Mouse (Mus musculus): ENCODE measurements around the gene Parp1.
"Not testable (repeated sequence)": the region's sequence is repeated elsewhere in the genome, so short reads cannot be mapped to it uniquely, and the experiment has no call there.

Parp1 gene

GRCm38 (mm10) chr1:180559454-180559853 lies 9.3 kb upstream of the Parp1 start:
- DNase-seq (ENCODE audit: low read depth, low spot score), result no peak

DNA sequence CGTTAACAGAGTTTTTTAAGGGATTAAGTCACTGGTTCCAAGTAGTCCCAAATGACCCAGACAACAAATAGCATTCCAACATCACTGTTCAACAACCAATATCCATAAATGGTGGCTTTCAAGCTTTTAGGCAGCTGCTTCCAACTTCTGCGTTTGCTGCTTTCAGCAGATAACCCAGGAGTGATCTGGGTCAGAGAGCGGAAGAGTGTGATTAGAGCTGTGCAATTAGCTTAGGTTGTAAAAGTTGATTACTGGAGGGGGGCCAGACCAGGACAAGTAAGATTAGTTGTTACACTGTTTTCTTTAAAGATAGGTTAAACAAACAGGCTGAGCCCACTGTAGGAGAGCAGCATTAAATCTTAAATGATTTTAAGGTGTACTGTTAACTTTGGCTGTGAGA lies 7.5 kb upstream of the Parp1 start:
- no peak for DNase-seq (ENCODE audit: low read depth, low spot score)

GRCm38 (mm10) chr1:180564885-180565284 lies 3.8 kb upstream of the Parp1 start:
- DNase-seq (ENCODE audit: low read depth, low spot score), result no peak

DNA sequence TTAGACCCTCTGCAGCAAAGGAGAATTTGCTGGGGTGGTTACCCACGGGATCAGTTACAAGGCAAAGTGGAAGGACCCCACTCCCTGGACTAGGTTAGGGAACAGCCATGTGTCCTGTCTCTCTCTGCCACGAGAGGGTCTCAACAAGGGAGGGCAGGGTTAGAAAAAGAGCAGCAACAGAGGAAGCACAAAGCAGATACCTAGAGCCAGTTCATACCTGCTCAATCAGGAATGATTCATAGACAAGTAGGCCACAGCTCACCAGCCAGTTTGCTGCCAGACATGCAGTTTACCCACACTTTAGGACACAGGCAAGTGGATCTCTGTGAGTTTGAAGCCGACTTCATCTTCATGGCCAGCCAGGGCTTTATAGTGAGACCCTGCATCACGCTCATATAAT lies 963 bp upstream of the Parp1 start:
- peak; percentile 69 for DNase-seq (ENCODE audit: low read depth, low spot score)

GRCm38 (mm10) chr1:180568248-180568647 lies 476 bp upstream of the Parp1 start:
- DNase-seq (ENCODE audit: low read depth, low spot score), result peak; percentile 44

DNA sequence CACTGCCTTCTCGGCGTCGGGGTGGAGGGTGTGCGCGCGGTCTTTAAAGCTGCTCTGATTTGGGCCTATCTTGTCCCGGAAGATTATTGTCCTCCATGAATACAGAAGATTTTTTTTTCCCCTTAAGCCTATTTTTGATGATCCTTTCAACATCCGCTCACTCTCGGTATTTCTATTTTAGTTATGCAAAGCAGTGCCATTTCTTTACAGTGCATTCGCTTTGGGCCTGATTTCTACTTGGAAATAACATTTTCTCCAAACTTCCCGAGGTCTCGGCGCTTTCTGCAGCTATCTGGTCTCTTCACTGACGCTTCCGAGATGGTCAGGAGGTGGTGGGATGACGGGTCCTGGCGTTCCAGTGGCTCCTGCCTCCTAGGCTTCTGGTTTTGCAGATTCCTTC lies 729 bp downstream of the Parp1 start:
- DNase-seq (ENCODE audit: low read depth, low spot score), result no peak

DNA sequence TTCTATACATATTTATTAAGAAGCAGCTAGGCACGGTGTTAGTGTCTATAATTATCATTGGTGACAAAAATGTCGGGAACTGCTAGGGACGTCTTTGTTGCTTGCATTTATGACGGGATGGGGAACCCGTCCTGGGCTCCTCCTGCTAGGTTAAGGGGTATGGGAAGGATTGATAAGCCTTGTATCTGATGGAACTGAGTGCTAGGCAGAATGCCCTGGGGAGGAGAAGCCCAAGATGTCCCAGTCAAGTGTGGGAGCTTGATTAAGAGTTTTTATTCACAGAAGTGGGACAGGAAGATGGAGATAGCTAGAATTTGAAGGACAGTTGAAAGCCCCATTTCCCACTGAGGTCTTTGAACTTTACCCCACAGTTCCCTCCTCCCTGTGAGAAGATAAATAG lies 1.5 kb downstream of the Parp1 start:
- no peak for DNase-seq (ENCODE audit: low read depth, low spot score)

- peak; percentile 92 for DNase-seq (ENCODE audit: low read depth, low spot score)
These were observed 2.4 kb downstream of the Parp1 start for GRCm38 (mm10) chr1:180571018-180571589.

- peak; percentile 40 for DNase-seq (ENCODE audit: low read depth, low spot score)
These were observed 3.0 kb downstream of the Parp1 start for GRCm38 (mm10) chr1:180571721-180572120.

DNA sequence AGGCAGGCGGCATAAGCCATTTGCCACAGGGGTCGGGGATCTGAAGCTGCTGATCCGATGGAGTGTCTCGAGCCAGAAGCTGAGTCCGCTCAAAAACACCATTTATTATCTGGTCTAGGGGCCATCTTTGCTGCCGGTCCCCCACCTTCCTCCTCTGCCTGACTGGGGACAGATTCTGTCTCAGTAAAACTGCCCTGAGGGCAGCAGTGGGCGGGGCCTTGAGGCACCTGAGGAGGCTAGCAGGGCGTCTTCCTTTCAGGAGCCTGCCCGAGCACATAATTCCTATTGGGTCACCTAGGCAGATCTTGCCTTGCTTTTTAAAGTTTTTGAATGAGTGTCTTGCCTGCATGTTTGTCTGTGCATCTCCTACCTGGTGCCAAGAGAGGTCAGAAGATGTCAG lies 3.4 kb downstream of the Parp1 start:
- peak; percentile 84 for DNase-seq (ENCODE audit: low read depth, low spot score)

- no peak for DNase-seq (ENCODE audit: low read depth, low spot score)
These were observed 7.8 kb downstream of the Parp1 start for GRCm38 (mm10) chr1:180576524-180576923.

GRCm38 (mm10) chr1:180577837-180578236 lies 9.1 kb downstream of the Parp1 start:
- no peak for DNase-seq (ENCODE audit: low read depth, low spot score)

DNA sequence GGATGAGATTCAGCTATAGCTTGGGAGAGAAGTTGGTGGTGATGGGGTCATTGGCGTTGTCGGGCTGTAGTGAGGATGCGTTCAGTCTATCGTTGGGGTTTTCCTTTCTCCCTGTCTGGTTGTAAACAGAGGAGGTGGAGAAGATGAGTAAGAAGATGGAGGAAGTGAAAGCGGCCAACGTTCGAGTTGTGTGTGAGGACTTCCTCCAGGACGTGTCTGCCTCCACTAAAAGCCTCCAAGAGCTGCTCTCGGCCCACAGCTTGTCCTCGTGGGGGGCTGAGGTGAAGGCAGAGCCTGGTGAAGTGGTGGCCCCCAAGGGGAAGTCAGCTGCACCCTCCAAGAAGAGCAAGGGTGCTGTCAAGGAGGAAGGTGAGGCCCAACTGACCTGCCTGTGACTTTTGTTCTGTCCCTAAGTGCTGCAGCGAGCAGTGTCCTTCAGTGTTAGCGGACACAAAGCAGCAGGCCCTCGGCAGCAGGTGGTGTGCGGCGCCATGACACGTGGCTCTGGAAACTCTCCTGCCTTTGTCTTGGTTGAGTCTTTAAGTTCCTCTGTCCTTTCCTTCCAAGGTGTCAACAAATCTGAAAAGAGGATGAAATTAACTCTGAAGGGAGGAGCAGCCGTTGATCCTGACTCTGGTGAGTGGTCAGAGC lies 19.2 kb downstream of the Parp1 start:
- DNase-seq (ENCODE audit: low read depth, low spot score), result no peak

DNA sequence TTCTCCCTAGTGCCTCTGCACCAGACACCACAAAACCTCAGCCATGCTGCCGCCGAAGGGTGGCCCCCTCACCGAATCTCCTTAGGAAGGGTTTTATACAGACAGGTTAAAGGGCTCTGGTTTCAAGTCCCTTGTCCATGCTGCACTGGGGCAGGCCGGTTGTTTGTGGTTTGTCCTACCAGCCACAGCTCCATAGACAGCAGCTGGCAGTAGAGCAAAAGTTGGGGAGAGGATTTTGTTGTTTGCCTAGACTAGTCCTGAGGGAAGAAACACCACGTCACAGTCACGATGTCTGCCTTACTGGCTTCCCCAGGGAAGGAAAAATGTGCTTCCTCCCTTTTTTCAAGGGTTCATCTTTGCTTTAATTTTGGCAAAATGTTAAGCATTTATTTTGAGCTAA lies 31.9 kb downstream of the Parp1 start:
- no peak for DNase-seq (ENCODE audit: low read depth, low spot score)

DNA sequence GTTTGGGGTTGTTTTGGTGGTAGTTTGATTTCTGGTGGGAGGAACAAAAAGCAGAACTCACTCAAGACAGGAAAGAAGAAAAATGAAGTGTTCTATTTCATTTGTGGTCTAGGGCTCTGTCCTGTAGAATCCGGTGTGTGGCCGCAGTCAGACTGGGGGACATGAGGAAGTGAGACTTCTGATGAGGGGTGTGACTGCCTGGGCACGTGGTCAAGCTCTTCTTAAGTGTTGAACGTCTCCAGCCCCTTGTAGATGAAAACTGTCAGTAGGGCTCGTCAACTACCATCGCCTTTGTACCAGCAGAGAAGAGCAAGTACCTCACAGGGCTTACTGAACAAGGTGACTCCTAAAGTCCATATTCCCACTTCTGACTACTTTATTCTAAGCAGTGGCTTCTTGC lies 33.1 kb downstream of the Parp1 start:
- no peak for DNase-seq (ENCODE audit: low read depth, low spot score)

GRCm38 (mm10) chr1:180604579-180604978 lies 35.9 kb downstream of the Parp1 start:
- DNase-seq (ENCODE audit: low read depth, low spot score), result no peak

DNA sequence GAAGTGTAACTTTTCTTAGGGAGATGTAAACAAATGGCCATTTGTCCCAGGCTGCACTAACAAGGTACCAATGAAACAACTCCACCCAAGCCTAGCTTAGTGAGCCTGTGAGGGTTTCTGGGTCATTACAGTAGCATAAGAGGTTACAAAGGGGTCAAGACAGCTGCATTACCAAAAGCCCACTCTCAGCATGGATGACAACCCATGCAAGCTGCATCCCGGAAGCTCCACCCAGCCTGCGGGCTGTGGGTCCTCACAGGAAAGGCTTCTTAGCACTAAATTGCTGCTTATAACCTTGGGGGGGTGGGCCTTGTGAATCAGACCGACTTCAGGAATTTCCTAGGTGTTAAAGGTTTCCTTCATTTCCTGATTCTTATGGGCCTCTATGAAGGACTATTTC lies 37.4 kb downstream of the Parp1 start:
- peak; percentile 58 for DNase-seq (ENCODE audit: low read depth, low spot score)

DNA sequence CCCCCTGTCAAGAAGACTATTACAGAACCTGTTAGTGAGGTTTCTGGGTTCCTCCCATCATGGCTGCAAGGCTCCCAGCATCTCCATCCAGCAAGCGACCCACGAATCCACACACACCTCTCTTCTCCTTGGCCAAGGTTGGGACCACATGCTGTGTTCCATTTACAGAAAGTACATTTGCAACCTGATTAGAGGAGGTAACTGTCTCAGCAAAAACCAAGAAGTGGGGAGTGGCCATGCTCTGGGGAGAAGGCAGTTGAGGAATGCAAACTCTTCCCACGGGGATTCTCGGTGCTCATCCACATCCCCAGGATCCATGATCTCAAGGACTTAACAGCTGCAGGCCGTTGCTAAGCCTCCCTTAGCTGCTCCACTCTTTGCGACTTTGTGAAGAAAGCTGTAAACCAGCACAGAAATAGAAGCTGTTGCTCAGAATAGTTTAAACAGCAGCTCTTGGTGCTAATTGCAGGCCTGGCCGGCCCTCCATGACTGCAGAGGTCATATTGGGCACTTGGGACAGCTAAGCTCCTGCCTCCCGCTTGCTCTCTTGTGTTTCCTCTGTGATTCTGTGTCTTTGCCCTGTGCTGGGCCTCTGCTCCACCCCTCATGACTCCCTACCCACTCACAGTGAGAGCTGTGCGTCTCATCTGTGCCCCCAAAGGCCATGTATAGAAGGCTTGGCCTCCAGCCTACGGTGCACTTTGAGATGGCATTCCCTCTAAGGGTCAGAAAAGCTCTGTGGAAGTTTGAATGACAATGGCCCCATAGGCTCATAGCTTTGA lies 38.3 kb downstream of the Parp1 start:
- DNase-seq (ENCODE audit: low read depth, low spot score), result peak; percentile 93

GRCm38 (mm10) chr1:180607578-180607879 lies 38.8 kb downstream of the Parp1 start:
- no peak for DNase-seq (ENCODE audit: low read depth, low spot score)

GRCm38 (mm10) chr1:180611842-180612241 lies 43.1 kb downstream of the Parp1 start:
- not testable (repeated sequence) for DNase-seq (ENCODE audit: low read depth, low spot score)

DNA sequence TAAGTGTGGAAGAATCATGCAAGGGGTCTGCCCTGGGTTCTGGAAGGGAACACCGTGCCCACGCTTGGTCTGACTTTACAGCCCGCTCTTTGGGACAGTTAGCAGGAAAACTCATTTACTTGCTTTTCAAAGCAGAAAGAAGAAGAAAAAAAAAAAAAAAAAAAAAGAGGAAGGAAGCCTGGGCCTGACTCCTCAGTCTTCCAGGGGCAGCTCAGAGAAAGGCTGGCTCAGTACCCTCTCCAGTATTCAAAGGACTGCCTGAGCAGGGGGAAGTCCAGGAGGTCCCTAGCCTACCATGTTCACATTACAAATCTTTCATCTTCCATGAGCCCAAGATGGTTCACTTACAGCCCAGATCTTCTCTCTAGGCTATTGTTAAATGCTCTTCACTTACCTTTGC lies 48.0 kb downstream of the Parp1 start:
- DNase-seq (ENCODE audit: low read depth, low spot score), result no peak

DNA sequence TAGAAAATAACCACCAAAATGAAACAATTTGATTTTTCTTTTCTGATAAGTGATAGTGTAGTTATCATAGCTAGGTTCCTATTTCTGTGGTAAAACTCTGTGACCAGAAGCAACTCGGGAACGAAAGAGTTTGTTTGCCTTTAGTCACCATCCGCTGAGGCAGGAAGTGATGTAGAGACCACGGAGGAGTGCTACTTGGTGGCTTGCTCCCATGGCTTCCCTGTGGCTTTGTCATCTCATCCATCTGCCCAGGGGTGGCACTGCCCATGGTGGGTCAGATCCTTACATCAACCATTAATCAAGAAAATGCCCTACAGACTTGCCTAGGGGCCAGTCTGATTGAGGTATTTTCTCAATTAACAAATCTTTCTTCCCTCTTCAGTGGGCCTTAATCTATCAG lies 53.7 kb downstream of the Parp1 start:
- no peak for DNase-seq (ENCODE audit: low read depth, low spot score)

GRCm38 (mm10) chr1:180623911-180624310 lies 55.2 kb downstream of the Parp1 start:
- DNase-seq (ENCODE audit: low read depth, low spot score), result peak; percentile 72
